Mouse (Mus musculus) olfactory bulb, adult 2 months (tissue): ENCODE data around the gene Hspb11. TPM values are rescaled to one million over a fixed set of nuclear protein-coding genes. Genes with fewer than 3 reads are reported as not detected.

Experiments used
- H3K27ac ChIP-seq: fragments of 200-500 bp; 2 replicates; pipeline ENCODE4 v1.5.1; 2012; ENCODE audit warnings: low read depth, low read length; ENCODE audit not compliant: insufficient read depth
- H3K4me1 ChIP-seq: fragments of 200-500 bp; 2 replicates; pipeline ENCODE4 v1.6.1; 2012; ENCODE audit warnings: low read length; ENCODE audit not compliant: control insufficient read depth, insufficient read depth
- H3K4me3 ChIP-seq: fragments of 200-500 bp; 2 replicates; pipeline ENCODE4 v1.5.1; 2012; ENCODE audit warnings: mild to moderate bottlenecking, low read depth, low read length, moderate library complexity; ENCODE audit not compliant: insufficient read depth
- CTCF ChIP-seq: fragments of 200-500 bp; IDR thresholded peaks from 2 replicates; pipeline ENCODE4 v1.5.1; 2012; ENCODE audit warnings: low read depth, mild to moderate bottlenecking, low read length, moderate library complexity; ENCODE audit not compliant: insufficient read depth
- POLR2A ChIP-seq: fragments of 200-500 bp; IDR thresholded peaks from 2 replicates; pipeline ENCODE4 v1.6.1; 2012; ENCODE audit warnings: mild to moderate bottlenecking, low read depth, low read length, moderate library complexity; ENCODE audit not compliant: insufficient read depth
- WGBS: fragments of 180-500 bp; shearing (Covaris S2); methylation state at CpG from one replicate; pipeline ENCODE4 v1.1.7; 2018; 5-methylcytosine and 5-hydroxymethylcytosine counted together
- polyA plus RNA-seq: library from polyadenylated mRNA; stranded (reverse); fragments of >200 nt; gene quantifications from 2 replicates; pipeline ENCODE4 v1.2.4, GENCODE M21; 2012; ENCODE audit warnings: low replicate concordance; ENCODE audit not compliant: missing spikeins, insufficient read depth, insufficient read length

The Hspb11 gene
- polyA plus RNA-seq, 1 experiment = not detected

DNA sequence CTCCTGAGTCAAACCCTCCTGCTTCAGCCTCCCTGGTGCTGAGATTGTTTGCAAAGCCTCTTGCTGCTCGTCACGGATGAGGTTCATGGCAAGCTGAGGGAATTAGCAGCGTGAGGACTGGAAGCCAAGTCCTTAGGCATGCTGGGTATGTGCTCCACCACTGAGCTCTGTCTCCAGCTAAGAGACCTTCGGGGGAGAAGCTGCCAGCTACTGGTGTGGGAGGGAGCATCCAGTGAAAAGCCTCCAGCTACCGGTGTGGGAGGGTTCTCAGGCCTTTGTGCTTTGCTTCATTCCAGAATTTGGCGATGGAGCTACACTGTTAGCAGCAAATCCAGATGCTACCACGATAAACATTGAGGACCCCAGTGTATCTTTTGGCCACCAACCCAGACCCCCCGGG is 65.3 kb downstream of the Hspb11 start:
- Histone ChIP-seq H3K27ac (no peak overlapping the region), H3K4me3 (no peak overlapping the region), H3K4me1 (peaks cover 16% of the 10 kb centered on the region)
- 48% methylated on average over 8 of the region's 8 CpGs for WGBS
- TF ChIP-seq POLR2A (no peak), CTCF (no peak)

DNA sequence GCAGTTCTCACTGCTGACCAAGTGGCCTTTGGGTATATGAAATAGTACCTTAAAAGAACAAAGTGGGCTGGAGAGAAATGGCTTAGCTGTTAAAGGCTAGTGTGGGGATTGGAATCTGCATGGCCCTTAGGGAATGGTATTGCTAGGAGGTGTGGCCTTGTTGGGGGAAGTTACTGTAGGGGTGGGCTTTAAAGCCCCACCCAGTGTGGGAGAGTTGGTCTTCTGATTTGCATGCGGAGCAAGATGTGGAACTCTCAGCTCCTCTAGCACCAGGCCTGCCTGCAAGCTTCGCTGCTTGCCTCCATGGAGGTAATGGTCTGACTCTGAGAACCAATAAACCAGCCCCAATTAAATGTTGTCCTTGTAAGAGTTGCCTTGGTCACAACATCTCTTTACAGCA is 67.6 kb downstream of the Hspb11 start:
- WGBS = 86% methylated on average over 2 of the region's 2 CpGs
- TF ChIP-seq CTCF = no peak
- no peak for TF ChIP-seq POLR2A
- H3K4me3 ChIP-seq = no peak overlapping the region
- no peak overlapping the region for H3K27ac ChIP-seq
- peaks cover 12% of the 10 kb centered on the region; the same call in 1 of the 2 replicates for H3K4me1 ChIP-seq

DNA sequence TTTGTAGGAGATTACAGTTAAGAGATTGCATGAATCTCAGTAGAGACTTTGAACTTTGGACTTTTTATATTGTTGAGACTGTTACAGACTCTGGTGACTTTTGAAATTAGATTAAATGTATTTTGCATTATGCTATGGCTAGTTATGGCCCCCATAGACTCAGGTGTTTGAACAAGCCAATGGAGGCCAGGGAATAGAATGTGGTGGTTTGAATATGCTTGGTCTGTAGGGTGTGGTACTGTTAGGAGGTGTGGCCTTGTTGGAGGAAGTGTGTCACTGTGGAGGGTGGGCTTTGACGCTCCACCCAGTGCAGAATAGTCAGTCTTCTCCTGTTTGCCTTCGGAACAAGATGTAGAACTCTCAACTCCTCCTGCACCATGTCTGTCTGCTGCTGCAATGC is 69.7 kb downstream of the Hspb11 start:
- 94% methylated on average over 2 of the region's 2 CpGs for WGBS
- H3K4me3 ChIP-seq = no peak overlapping the region
- H3K27ac ChIP-seq = no peak overlapping the region
- peaks cover 9% of the 10 kb centered on the region; the same call in 1 of the 2 replicates for H3K4me1 ChIP-seq
- no peak for TF ChIP-seq POLR2A
- no peak for TF ChIP-seq CTCF

DNA sequence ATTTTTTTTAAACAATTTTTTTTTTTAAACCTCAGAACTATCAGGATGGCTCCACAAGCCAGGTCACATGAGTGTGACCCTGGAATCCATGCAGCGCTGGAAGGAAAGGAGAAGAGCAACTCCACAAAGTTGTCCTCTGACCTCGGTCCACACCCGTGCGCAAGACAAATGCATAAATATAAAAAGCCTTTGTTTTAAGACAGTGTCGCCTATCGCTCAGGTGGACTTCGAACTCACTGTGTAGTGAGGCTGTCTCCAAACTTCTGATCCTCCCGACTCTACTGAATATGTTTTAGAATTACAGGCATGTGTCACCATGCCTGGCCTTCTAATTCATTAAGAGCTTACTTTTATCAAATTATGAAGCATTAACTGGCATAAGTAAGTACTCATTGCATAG is 75.1 kb downstream of the Hspb11 start:
- Histone ChIP-seq H3K4me1 (no peaks in the 10 kb centered on the region), H3K27ac (no peak overlapping the region), H3K4me3 (no peak overlapping the region)
- 95% methylated on average over 8 of the region's 8 CpGs for WGBS
- TF ChIP-seq POLR2A (no peak), CTCF (no peak)

Other genes with a start within 250 kb of the Hspb11 start
- not detected in 2 replicates for gene Mrpl37, start 186.7 kb upstream of the Hspb11 start, polyA plus RNA-seq
- gene Cyb5rl, start 186.6 kb upstream of the Hspb11 start, polyA plus RNA-seq = not detected in 2 replicates
- gene Cdcp2, start 156.7 kb upstream of the Hspb11 start, polyA plus RNA-seq = not detected in 2 replicates
- not detected in 2 replicates for gene Tmem59, start 75.2 kb upstream of the Hspb11 start, polyA plus RNA-seq
- not detected in 2 replicates for gene Tceanc2, start 74.5 kb upstream of the Hspb11 start, polyA plus RNA-seq
- not detected in 2 replicates for gene Ldlrad1, start 44.4 kb upstream of the Hspb11 start, polyA plus RNA-seq
- gene Lrrc42, start 61 bp upstream of the Hspb11 start, polyA plus RNA-seq = not detected in 2 replicates
- not detected in 2 replicates for gene Dio1, start 53.6 kb downstream of the Hspb11 start, polyA plus RNA-seq
- gene Yipf1, start 60.8 kb downstream of the Hspb11 start, polyA plus RNA-seq = not detected in 2 replicates
- gene Ndc1, start 114.2 kb downstream of the Hspb11 start, polyA plus RNA-seq = not detected in 2 replicates
- gene Glis1, start 181.0 kb downstream of the Hspb11 start, polyA plus RNA-seq = not detected in 2 replicates